Mouse (Mus musculus) CH12.LX (cell line): ENCODE results near the gene Ccdc30.

Experiments used
- CTCF ChIP-seq, 2 experiments: IDR thresholded peaks in 1 of 2; conservative IDR thresholded peaks in 1 of 2; 2 replicates each; pipeline ENCODE4 v1.5.1; 2011 to 2012; ENCODE audit warnings: low read depth in 2 of 2, low read length in 2 of 2, improper control_type of control experiment in 1 of 2, inconsistent platforms in 1 of 2, mild to moderate bottlenecking in 1 of 2, moderate library complexity in 1 of 2
- EP300 ChIP-seq: IDR thresholded peaks from 2 replicates; pipeline ENCODE4 v1.6.1; 2011; ENCODE audit warnings: low read length, improper control_type of control experiment
- HCFC1 ChIP-seq: IDR thresholded peaks from 2 replicates; pipeline ENCODE4 v1.6.1; 2012; ENCODE audit warnings: low read depth, mild to moderate bottlenecking, inconsistent platforms, low read length, improper control_type of control experiment
- JUND ChIP-seq: conservative IDR thresholded peaks from 2 replicates; pipeline ENCODE4 v1.6.1; 2011; ENCODE audit warnings: low read depth, low read length, improper control_type of control experiment
- MAZ ChIP-seq: IDR thresholded peaks from 2 replicates; pipeline ENCODE4 v1.6.1; 2012; ENCODE audit warnings: low read depth, mild to moderate bottlenecking, inconsistent platforms, low read length, improper control_type of control experiment, moderate library complexity
- MXI1 ChIP-seq: IDR thresholded peaks from 2 replicates; pipeline ENCODE4 v1.6.1; 2011; ENCODE audit warnings: mild to moderate bottlenecking, low read depth, low read length, improper control_type of control experiment
- PAX5 ChIP-seq: IDR thresholded peaks from 2 replicates; pipeline ENCODE4 v1.6.1; 2012; ENCODE audit warnings: low read length, inconsistent platforms, mixed read lengths
- POLR2A ChIP-seq: IDR thresholded peaks from 2 replicates; pipeline ENCODE4 v1.6.1; 2011; ENCODE audit warnings: low read depth, mild to moderate bottlenecking, improper control_type of control experiment, low read length
- TBP ChIP-seq: conservative IDR thresholded peaks from 2 replicates; pipeline ENCODE4 v1.6.1; 2011; ENCODE audit warnings: low read depth, low read length, improper control_type of control experiment
- TCF12 ChIP-seq: IDR thresholded peaks from 2 replicates; pipeline ENCODE4 v1.6.1; 2014; ENCODE audit warnings: low read depth, mild to moderate bottlenecking, inconsistent platforms, low read length, improper control_type of control experiment
- ZMIZ1 ChIP-seq: IDR thresholded peaks from 2 replicates; pipeline ENCODE4 v1.6.1; 2012; ENCODE audit warnings: low read depth, mild to moderate bottlenecking, inconsistent platforms, low read length, improper control_type of control experiment
- ZNF384 ChIP-seq: IDR thresholded peaks from 2 replicates; pipeline ENCODE4 v1.6.1; 2012; ENCODE audit warnings: low read depth, low read length, improper control_type of control experiment, inconsistent platforms

DNA sequence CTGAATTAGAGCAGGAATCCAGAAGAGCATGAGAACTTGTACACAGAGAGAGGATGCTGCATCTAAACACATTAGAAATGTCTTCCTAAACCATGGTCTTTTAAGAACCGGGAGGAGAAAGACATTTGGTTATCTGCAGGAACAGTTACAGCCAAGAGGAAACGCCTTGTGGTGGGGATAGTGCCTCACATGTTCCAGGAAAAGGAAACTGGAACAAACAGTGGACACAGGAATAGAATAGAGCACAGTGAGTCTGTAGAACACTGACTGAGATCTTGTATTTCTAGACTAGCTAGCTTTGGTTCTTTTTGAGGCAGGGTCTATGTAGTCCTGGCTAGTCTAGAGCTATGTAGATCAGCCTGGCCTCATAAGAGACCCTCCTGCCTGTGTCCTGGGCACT is 140.1 kb downstream of the Ccdc30 start:
- TF ChIP-seq CTCF (conservative IDR thresholded peaks at IDR 0.05 in 1 of 2, IDR thresholded peaks at IDR 0.05 in 1 of 2; ENCODE audit: low read depth in 2 of 2, low read length in 2 of 2) (no peak), POLR2A (no peak), ZNF384 (no peak), ZMIZ1 (no peak), HCFC1 (no peak), TCF12 (no peak), PAX5 (no peak), EP300 (no peak), MAZ (no peak), JUND (no peak), MXI1 (no peak), TBP (no peak)
